Mouse (Mus musculus) heart, embryonic 13.5 days (tissue): ENCODE results near the gene Btg1. TPM values are rescaled to one million over a fixed set of nuclear protein-coding genes. Genes with fewer than 3 reads are reported as not detected.
A peak's percentile ranks its signal among the peaks of the same experiment; 100 is the strongest.

Experiments used
- ATAC-seq: fragments of 200-750 bp; cut with Nextera tagmentation; 2 replicates; pipeline ENCODE4 v1.8.0; 2017; ENCODE audit warnings: moderate TSS enrichment; ENCODE audit not compliant: insufficient number of reproducible peaks, low FRiP score, low TSS enrichment; ENCODE audit errors: extremely low read depth
- H3K27ac ChIP-seq: fragments of 300-500 bp; sonication (generic); replicated peaks from 2 replicates; pipeline ENCODE4 v1.5.1; 2015; ENCODE audit warnings: moderate library complexity, mild to moderate bottlenecking, inconsistent platforms
- H3K27me3 ChIP-seq: fragments of 300-500 bp; sonication (generic); replicated peaks from 2 replicates; pipeline ENCODE4 v1.6.1; 2015; ENCODE audit warnings: mild to moderate bottlenecking, inconsistent platforms
- H3K36me3 ChIP-seq: fragments of 300-500 bp; sonication (generic); 2 replicates; pipeline ENCODE4 v1.6.1; 2015; ENCODE audit warnings: mild to moderate bottlenecking, inconsistent platforms
- H3K4me1 ChIP-seq: fragments of 300-500 bp; sonication (generic); 2 replicates; pipeline ENCODE4 v1.6.1; 2015; ENCODE audit warnings: inconsistent platforms
- H3K4me2 ChIP-seq: fragments of 300-500 bp; sonication (generic); 2 replicates; pipeline ENCODE4 v1.6.1; 2015; ENCODE audit warnings: inconsistent platforms, mild to moderate bottlenecking, moderate library complexity
- H3K4me3 ChIP-seq: fragments of 300-500 bp; sonication (generic); 2 replicates; pipeline ENCODE4 v1.5.1; 2015; ENCODE audit warnings: moderate library complexity, mild to moderate bottlenecking, inconsistent platforms
- H3K9ac ChIP-seq: fragments of 300-500 bp; sonication (generic); 2 replicates; pipeline ENCODE4 v1.6.1; 2015; ENCODE audit warnings: inconsistent platforms, mild to moderate bottlenecking, moderate library complexity
- H3K9me3 ChIP-seq: fragments of 300-500 bp; sonication (generic); 2 replicates; pipeline ENCODE4 v1.6.1; 2016; ENCODE audit warnings: inconsistent platforms
- WGBS: fragments of 180-500 bp; shearing (Covaris S2); methylation state at CpG from one replicate; pipeline ENCODE4 v1.1.7; 2015; ENCODE audit warnings: mixed read lengths; 5-methylcytosine and 5-hydroxymethylcytosine counted together
- polyA plus RNA-seq: library from polyadenylated mRNA; unstranded; fragments of >200 nt; fragmentation: Nextera tagmentation; extraction: Ambion mirVana; gene quantifications from 2 replicates; pipeline ENCODE4 v1.2.1, GENCODE M21; 2015

Btg1 gene
- polyA plus RNA-seq, 1 experiment from 2014 or later = 46.0 TPM

DNA sequence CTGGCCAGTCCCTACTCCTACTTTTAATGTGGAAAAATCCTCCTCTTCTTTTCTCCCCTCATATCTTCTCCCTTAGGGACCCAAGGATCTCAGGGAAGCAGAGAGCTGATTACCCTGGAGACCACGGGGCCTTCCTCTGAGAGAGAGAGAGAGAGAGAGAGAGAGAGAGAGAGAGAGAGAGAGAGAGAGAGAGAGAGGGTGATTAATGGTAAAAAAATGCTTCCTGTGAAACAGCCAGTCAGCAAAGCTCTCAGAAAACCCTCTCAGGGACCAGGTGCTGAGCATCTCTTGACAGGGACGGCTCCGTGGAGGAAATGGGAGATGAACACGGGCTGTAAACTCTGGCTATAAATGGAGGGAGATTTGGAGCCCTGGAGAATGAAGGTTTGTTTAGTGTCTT lies 18.7 kb downstream of the Btg1 start:
- H3K27ac ChIP-seq = no peak overlapping the region
- no peaks in the 10 kb centered on the region for H3K9me3 ChIP-seq
- H3K36me3 ChIP-seq = 0 out of 2 replicates have a peak, but pooled peaks cover 2% of the 10 kb centered on the region
- no peak overlapping the region for H3K9ac ChIP-seq
- no peak overlapping the region for H3K4me2 ChIP-seq
- no peaks in the 10 kb centered on the region for H3K27me3 ChIP-seq
- H3K4me3 ChIP-seq = no peak overlapping the region
- no peak for ATAC-seq
- 15% methylated on average over 4 of the region's 4 CpGs for WGBS
- H3K4me1 ChIP-seq = peaks cover 32% of the 10 kb centered on the region

DNA sequence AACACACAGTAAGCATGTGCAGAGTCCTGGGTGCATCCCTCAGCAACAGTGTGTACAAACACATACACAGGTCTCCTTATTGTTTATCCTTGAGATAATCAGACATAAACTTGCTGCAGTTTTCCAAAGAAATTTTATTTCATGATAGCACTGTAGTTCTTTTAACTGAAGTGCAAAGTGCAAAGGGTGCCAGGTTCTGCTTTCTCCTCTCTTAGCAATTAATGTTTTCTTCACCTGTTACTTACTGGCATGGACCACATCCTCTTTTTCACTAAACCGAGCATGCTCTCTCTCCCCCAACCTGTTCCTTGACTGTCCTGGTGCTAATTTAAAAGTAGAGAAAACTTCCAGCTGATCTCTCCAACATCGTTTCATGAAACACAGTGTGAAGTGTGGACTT lies 21.7 kb downstream of the Btg1 start:
- ATAC-seq = no peak
- Histone ChIP-seq H3K4me1 (peaks cover 27% of the 10 kb centered on the region), H3K27me3 (no peaks in the 10 kb centered on the region), H3K9ac (no peak overlapping the region), H3K4me3 (no peak overlapping the region), H3K4me2 (no peak overlapping the region), H3K9me3 (no peaks in the 10 kb centered on the region), H3K36me3 (0 out of 2 replicates have a peak, but pooled peaks cover 5% of the 10 kb centered on the region), H3K27ac (no peak overlapping the region)
- 76% methylated on average over 2 of the region's 2 CpGs for WGBS

DNA sequence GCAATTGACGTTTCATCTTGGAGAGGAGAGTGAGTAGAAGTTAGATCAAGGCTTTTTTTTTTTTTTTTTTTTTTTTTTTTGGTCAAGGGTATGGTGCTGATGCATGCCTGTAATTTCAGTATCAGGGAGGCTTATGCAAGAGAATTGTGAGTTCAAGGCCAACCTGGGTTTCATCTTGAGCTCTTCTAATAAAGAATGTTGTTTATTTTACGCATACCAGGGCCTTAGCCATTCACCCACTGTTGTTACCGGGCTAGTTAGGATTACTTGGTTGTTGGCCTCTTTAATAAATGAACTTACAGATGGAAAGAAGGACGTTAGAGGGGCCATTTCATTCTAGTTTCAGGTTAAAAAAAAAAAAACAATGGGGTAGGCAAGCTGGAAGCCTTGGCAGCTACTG lies 25.2 kb downstream of the Btg1 start:
- H3K27me3 ChIP-seq = no peaks in the 10 kb centered on the region
- no peak overlapping the region for H3K4me2 ChIP-seq
- WGBS = 70% methylated on average over 4 of the region's 4 CpGs
- H3K4me3 ChIP-seq = no peak overlapping the region
- no peak for ATAC-seq
- H3K9me3 ChIP-seq = no peaks in the 10 kb centered on the region
- peak overlapping the region; percentile 90 for H3K27ac ChIP-seq
- no peak overlapping the region for H3K9ac ChIP-seq
- H3K36me3 ChIP-seq = 0 out of 2 replicates have a peak, but pooled peaks cover 5% of the 10 kb centered on the region
- peaks cover 32% of the 10 kb centered on the region for H3K4me1 ChIP-seq

DNA sequence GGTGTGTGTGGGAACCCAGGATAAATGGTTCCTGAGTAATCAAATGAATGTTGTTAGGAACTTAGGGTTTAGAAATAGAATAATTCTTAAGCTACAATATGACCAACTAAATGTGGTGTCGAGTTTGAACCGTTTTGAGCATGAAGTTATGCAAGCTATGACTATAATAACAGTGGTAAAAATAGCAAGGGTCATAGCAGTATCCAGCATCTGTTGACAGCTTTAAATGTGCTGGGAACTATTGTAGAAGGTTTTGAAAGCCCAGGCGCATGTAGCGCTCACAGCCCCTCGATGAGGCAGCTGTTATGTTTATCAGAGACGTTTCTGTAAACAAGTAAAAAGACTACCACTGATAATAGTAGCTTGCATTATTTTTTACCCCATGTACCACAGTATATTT lies 25.9 kb downstream of the Btg1 start:
- Histone ChIP-seq H3K27ac (peak overlapping the region; percentile 90), H3K27me3 (no peaks in the 10 kb centered on the region), H3K4me2 (peak overlapping the region; percentile 13; the same call in 1 of the 2 replicates), H3K4me3 (no peak overlapping the region), H3K4me1 (peaks cover 39% of the 10 kb centered on the region), H3K9ac (no peak overlapping the region), H3K36me3 (0 out of 2 replicates have a peak, but pooled peaks cover 5% of the 10 kb centered on the region), H3K9me3 (no peaks in the 10 kb centered on the region)
- no peak; the same call in 1 of the 2 replicates for ATAC-seq
- WGBS = 16% methylated on average over 6 of the region's 6 CpGs

DNA sequence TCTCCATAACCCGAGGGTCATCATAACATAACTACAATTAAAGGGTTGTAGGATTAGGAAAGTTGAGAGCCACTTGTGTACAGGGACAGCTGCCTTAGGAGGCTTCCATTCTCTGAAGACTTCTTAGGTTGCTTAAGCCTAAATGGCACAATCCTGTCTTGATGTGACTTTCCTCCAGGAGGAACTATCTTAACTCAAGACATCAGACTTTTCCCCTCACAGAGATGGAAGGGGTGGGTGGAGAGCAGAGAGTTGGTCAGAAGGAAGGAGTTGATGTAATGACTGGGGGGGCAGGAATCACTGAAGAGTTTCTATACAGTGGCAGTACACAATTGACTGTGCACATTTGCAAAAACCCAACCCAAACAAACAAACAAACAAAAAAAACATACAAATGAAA lies 28.4 kb downstream of the Btg1 start:
- Histone ChIP-seq H3K9me3 (no peaks in the 10 kb centered on the region), H3K27ac (no peak overlapping the region), H3K9ac (no peak overlapping the region), H3K27me3 (no peaks in the 10 kb centered on the region), H3K4me2 (no peak overlapping the region), H3K4me3 (no peak overlapping the region), H3K36me3 (0 out of 2 replicates have a peak, but pooled peaks cover 2% of the 10 kb centered on the region), H3K4me1 (peaks cover 47% of the 10 kb centered on the region)
- 84% methylated on average over 1 of the region's 1 CpGs for WGBS
- ATAC-seq = no peak

DNA sequence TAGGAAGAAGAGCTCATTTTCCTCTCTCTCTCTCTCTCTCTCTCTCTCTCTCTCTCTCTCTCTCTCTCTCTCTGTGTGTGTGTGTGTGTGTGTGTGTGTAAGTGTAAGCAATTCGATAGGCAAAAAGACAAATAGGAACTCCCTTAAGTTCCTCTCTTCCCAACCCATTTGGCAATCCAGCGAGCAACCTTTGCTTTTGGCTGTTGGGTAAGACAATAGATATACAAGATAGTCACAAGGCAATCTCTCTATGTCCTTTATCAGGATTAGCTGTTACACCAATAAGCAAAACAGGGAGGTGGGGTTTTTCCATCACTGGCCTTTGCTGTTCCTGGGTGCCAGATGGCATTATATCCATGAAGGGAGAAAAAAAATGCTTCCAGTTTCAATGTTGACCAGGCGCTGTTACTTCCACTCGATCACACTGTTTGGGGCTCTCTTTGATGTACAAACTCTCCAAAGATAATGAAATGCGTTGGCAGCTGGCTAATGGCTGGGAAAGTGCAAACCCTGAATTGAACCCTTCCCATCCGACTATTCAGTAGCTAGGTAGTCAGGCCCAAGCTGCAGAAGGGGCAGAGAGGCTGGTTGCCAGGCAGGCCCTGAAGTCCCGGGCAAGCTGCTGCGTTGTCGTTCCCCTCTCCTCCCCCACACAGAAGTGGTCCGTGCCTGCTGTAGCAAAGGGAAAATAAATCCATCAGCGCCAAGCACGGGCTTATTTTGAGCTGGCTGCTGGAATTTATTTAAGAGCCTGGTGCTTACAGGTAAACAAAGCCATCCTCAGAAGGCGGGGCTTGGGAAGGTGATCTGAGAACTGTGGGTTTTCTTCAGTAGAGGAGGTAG lies 29.4 kb downstream of the Btg1 start:
- Histone ChIP-seq H3K4me1 (peaks cover 47% of the 10 kb centered on the region), H3K9me3 (no peaks in the 10 kb centered on the region), H3K9ac (peak overlapping the region; percentile 44; the same call in 1 of the 2 replicates), H3K4me2 (peak overlapping the region; percentile 30), H3K36me3 (0 out of 2 replicates have a peak, but pooled peaks cover 2% of the 10 kb centered on the region), H3K4me3 (peak overlapping the region; percentile 13; the same call in 1 of the 2 replicates), H3K27ac (peak overlapping the region; percentile 54), H3K27me3 (no peaks in the 10 kb centered on the region)
- WGBS = 20% methylated on average over 13 of the region's 13 CpGs
- no peak; the same call in 1 of the 2 replicates for ATAC-seq

DNA sequence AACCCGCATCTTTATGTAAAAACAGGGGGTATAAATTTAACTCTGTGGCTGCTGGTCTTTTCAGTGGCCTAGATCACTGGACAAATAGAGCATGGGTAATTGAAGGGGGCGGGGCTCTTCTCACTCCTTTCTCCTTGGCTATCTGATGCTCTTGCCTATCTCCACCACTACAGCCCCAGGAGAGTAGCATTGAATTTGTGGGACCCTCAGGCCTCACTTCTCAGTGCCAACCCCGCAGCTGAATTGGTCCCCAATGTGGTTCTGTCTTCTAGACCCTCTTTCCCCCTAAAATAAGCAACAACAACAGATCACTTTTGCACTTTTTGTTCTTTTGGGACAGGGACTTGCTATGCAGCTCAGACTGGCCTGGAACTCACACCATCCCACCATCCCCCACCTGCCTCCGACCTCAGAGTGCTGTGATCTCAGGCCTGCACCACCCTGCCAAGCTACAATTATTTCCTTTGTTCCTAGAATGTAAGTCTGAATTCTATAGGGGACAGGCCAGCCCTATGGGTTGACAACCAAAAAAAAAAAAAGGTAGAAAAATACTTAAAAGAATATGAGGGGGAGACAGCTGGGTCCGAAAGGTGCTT lies 30.2 kb downstream of the Btg1 start:
- Histone ChIP-seq H3K27me3 (no peaks in the 10 kb centered on the region), H3K4me2 (peak overlapping the region; percentile 30), H3K4me1 (peaks cover 43% of the 10 kb centered on the region), H3K36me3 (no peaks in the 10 kb centered on the region), H3K27ac (peak overlapping the region; percentile 54; the same call in 1 of the 2 replicates), H3K4me3 (no peak overlapping the region), H3K9me3 (no peaks in the 10 kb centered on the region), H3K9ac (0 out of 2 replicates have a peak overlapping the region, but pooled peaks have one; percentile 44)
- ATAC-seq = no peak
- 49% methylated on average over 5 of the region's 5 CpGs for WGBS

DNA sequence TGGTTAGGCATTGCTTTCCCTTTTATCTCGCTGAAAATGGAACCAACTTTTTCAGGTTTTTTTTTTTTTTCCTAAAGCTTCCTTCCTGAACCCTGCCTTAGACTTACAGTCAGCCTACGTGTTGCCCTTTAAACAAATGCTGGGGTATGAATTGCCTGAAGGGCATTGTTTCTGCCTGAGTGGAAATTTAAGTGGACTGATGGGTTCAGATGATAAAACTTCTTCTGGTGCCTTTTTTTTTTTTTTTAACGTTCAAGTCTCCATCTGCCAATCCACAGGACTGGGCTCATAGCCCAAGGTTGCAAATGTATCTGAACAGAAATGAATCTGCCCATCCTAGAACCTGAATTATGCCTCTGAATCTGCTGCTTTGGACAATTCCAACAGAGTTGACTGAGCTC lies 31.4 kb downstream of the Btg1 start:
- Histone ChIP-seq H3K27ac (no peak overlapping the region), H3K4me1 (peaks cover 32% of the 10 kb centered on the region), H3K4me3 (no peak overlapping the region), H3K36me3 (no peaks in the 10 kb centered on the region), H3K4me2 (no peak overlapping the region), H3K27me3 (no peaks in the 10 kb centered on the region), H3K9ac (no peak overlapping the region), H3K9me3 (no peaks in the 10 kb centered on the region)
- 44% methylated on average over 3 of the region's 3 CpGs for WGBS
- ATAC-seq = no peak

DNA sequence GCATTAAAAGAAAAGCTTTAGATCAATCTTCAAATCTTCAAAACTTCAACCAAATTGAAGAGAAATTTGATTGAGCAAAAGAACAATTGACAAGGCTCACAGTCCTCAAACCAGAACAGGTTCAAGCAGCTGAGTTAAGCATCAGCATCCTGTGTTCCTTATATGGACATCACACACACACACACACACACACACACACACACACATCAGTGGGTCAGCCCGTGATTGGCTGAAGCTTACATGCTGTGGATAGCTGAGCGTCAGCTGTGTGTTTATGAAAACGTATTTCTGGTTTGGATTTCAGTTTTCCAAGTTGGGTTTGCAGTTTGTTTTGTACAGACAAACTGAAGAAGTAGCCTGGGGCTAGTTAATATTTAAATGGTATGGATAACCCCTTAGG lies 32.7 kb downstream of the Btg1 start:
- Histone ChIP-seq H3K9me3 (no peaks in the 10 kb centered on the region), H3K27me3 (no peaks in the 10 kb centered on the region), H3K9ac (no peak overlapping the region), H3K4me2 (no peak overlapping the region), H3K4me3 (no peak overlapping the region), H3K4me1 (peaks cover 26% of the 10 kb centered on the region), H3K27ac (no peak overlapping the region), H3K36me3 (no peaks in the 10 kb centered on the region)
- ATAC-seq = no peak
- WGBS = 75% methylated on average over 3 of the region's 3 CpGs

DNA sequence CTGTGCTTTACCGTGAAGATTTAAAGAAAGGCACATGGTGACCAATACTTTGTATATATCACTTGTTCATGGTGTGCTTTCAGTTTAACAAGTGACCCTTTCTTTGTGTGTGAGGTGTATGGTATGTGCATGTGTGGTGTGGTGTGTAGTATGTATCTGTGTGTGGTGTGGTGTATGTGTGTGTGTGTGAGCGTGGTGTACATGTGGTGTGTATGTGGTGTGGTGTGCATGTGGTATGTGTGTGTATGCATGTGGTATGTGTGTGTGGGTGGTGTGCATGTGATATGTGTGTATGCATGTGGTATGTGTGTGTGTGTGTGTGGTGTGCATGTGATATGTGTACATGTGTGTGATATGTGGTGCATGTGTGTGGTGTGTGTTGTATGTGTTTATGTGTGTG lies 35.6 kb downstream of the Btg1 start:
- Histone ChIP-seq H3K9ac (no peak overlapping the region), H3K4me1 (peaks cover 11% of the 10 kb centered on the region), H3K27ac (no peak overlapping the region), H3K36me3 (no peaks in the 10 kb centered on the region), H3K4me3 (no peak overlapping the region), H3K4me2 (no peak overlapping the region), H3K9me3 (no peaks in the 10 kb centered on the region), H3K27me3 (no peaks in the 10 kb centered on the region)
- whole genome bisulfite sequencing = 82% methylated on average over 2 of the region's 2 CpGs
- ATAC-seq = no peak

DNA sequence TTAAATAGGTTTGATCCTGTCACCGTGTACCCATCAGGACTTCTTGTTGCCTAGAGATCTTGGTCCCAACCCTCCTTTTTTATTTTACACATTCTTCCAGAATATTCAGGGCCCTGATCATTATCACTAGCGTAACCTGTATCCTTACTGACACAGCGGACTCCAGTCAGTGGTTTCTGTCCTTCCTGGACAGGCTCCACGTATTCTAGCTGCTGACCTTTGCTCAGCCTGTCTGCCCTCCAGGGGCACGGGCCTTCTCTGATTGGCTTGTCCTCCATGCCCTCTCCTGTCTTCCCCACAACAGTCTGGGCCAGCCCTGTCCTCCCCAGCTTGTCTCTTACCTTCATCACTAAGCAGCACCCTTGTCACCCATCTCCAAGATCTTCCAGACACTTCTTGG lies 36.2 kb downstream of the Btg1 start:
- 83% methylated on average over 5 of the region's 5 CpGs for WGBS
- H3K27ac ChIP-seq = no peak overlapping the region
- no peak for ATAC-seq
- H3K9me3 ChIP-seq = no peaks in the 10 kb centered on the region
- H3K36me3 ChIP-seq = no peaks in the 10 kb centered on the region
- peaks cover 5% of the 10 kb centered on the region for H3K4me1 ChIP-seq
- no peak overlapping the region for H3K9ac ChIP-seq
- no peak overlapping the region for H3K4me2 ChIP-seq
- no peak overlapping the region for H3K4me3 ChIP-seq
- H3K27me3 ChIP-seq = no peaks in the 10 kb centered on the region
